Mouse (Mus musculus) cerebellum, adult 2 months (tissue): ENCODE data around the gene Spr. TPM values are rescaled to one million over a fixed set of nuclear protein-coding genes. Genes with fewer than 3 reads are reported as not detected.
"Not testable (repeated sequence)": the region's sequence is repeated elsewhere in the genome, so short reads cannot be mapped to it uniquely, and the experiment has no call there.

Source experiments
- DNase-seq, 2 experiments: peaks; one replicate each; pipeline ENCODE4 v3.0.0; 2021
- H3K27ac ChIP-seq: fragments of 200-500 bp; 2 replicates; pipeline ENCODE4 v1.5.1; 2012; ENCODE audit warnings: low read length, control low read depth, inconsistent platforms; ENCODE audit not compliant: insufficient read depth
- H3K27me3 ChIP-seq: fragments of 200-500 bp; 2 replicates; pipeline ENCODE4 v1.6.1; 2012; ENCODE audit warnings: inconsistent platforms, mild to moderate bottlenecking, low read length, moderate library complexity; ENCODE audit not compliant: control insufficient read depth, insufficient read depth
- H3K4me1 ChIP-seq: fragments of 200-500 bp; 2 replicates; pipeline ENCODE4 v1.6.1; 2011; ENCODE audit warnings: low read length; ENCODE audit not compliant: control insufficient read depth, insufficient read depth
- H3K4me3 ChIP-seq: fragments of 200-500 bp; replicated peaks from 2 replicates; pipeline ENCODE3; 2011; ENCODE audit warnings: mild to moderate bottlenecking, low read depth, low read length, control low read depth; ENCODE audit not compliant: insufficient read depth
- CTCF ChIP-seq: fragments of 200-500 bp; IDR thresholded peaks from 2 replicates; pipeline ENCODE4 v1.5.1; 2011; ENCODE audit warnings: low read depth, mild to moderate bottlenecking, control low read depth, low read length, moderate library complexity, borderline replicate concordance; ENCODE audit not compliant: insufficient read depth
- POLR2A ChIP-seq: fragments of 200-500 bp; IDR thresholded peaks from 2 replicates; pipeline ENCODE4 v1.6.1; 2011; ENCODE audit warnings: low read length, control low read depth, borderline replicate concordance; ENCODE audit not compliant: insufficient read depth
- WGBS: fragments of 180-500 bp; shearing (Covaris S2); methylation state at CpG from one replicate; pipeline ENCODE4 v1.1.7; 2018; 5-methylcytosine and 5-hydroxymethylcytosine counted together
- polyA plus RNA-seq: library from polyadenylated mRNA; depleted of rRNA; stranded (reverse); fragments of >200 nt; gene quantifications from 2 replicates; pipeline ENCODE4 v1.2.3, GENCODE M21; 2012

The Spr gene
- polyA plus RNA-seq, 1 experiment = 26.9 TPM

- H3K27me3 ChIP-seq = no peaks in the 10 kb centered on the region
- no peak overlapping the region for H3K27ac ChIP-seq
- 69% methylated on average over 3 of the region's 3 CpGs for WGBS
- no peaks in the 10 kb centered on the region for H3K4me1 ChIP-seq
- TF ChIP-seq POLR2A (no peak), CTCF (no peak)
- no peak overlapping the region for H3K4me3 ChIP-seq
- DNase-seq = no peak
These were observed 6.9 kb upstream of the Spr start for GRCm38 (mm10) chr6:85144466-85144865.

DNA sequence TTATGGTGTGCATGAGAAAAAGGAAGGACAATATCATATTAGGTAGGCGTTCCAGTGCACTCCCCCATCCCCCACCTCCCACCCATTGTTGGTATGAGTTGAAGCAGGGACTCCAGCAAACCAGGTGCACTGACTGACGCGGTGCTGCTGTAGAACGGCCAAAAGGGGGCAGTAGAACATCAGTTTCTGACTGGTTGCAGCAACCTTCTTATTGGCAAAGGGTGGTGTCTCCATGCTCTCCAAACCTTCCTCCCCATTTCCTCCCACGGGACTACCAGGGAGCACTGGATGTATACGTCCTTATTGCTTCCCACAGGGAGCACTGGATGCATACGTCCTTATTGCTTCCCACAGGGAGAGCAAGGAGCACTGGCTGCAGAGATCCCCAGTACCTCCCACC is 3.4 kb upstream of the Spr start:
- H3K4me1 ChIP-seq, H3K4me3 ChIP-seq, H3K27ac ChIP-seq, H3K27me3 ChIP-seq: not testable (repeated sequence)
- 9% methylated on average over 7 of the region's 7 CpGs for WGBS
- DNase-seq = peak; percentile 36 to 41
- peak; percentile 54 for TF ChIP-seq CTCF

DNA sequence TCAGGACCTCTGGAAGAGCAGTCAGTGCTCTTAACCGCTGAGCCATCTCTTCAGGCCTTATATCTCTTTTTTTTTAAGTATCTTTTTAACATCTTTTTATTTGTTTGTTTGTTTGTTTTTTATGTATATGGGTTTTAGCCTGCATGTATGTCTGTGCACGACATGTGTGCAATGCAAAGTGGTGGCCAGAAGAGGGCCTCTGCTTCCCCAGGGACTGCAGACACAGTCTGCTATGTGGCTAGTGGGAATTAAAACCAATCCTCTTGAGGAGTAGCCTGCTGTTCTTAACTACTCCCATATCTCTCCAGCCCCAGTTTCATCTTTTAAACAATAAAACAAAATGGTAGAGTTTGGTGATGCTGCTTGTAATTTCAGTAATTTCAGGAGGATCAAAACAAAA is 2.0 kb upstream of the Spr start:
- WGBS = 96% methylated on average over 2 of the region's 2 CpGs
- DNase-seq = no peak
- TF ChIP-seq CTCF (no peak), POLR2A (no peak)
- Histone ChIP-seq H3K4me3 (no peak overlapping the region), H3K4me1 (no peaks in the 10 kb centered on the region), H3K27ac (no peak overlapping the region), H3K27me3 (no peaks in the 10 kb centered on the region)

DNA sequence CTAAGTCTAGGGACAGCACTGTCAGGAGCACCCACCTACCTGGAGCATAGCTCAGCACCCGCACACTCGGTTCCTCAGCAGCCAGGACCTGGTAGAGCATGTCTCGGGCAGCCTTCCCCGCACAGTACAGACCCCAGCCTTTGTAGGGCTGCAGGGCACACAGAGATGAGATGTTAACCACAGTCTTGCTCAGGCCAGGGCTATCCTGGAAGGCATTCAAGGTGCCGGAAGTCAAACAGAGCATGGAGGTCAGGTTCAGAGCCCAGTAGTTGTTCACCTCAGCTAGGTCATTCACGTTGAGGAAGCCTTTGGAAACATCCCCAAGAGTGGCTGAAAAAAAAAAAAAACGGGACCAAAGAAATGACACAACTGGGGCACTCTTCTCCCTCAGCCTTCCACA is 782 bp downstream of the Spr start:
- not testable (repeated sequence) for H3K4me1 ChIP-seq, H3K27ac ChIP-seq
- 57% methylated on average over 7 of the region's 7 CpGs for WGBS

DNA sequence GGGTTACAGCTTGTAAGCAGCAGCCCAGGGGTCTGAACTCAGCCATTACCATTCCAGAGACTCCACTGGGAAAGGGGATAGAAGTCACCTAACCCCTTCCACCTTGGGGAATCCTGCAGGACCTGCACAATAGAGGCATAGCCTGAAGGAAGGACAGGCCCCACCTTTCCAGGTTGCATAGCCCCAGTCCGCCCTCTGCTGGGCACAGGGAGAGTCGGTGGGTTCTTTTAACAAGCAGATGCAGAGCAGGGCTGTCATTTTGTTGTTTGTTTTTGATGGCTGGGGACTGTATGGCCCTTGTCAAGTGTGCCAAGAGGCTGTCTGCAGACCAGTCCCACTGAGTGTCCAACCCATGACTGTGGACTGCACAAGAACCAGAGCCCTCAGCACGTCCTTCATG is 4.8 kb downstream of the Spr start:
- peak; percentile 54; the same call in 1 of the 2 replicates for TF ChIP-seq CTCF
- H3K4me1 ChIP-seq, H3K4me3 ChIP-seq, H3K27ac ChIP-seq, H3K27me3 ChIP-seq: not testable (repeated sequence)
- DNase-seq = peak; percentile 36 to 48
- WGBS = 48% methylated on average over 3 of the region's 3 CpGs

More for the DNA sequence above, 782 bp downstream of the Spr start:
- H3K4me3 ChIP-seq = peak overlapping the region; percentile 73
- not testable (repeated sequence) for H3K27me3 ChIP-seq, DNase-seq

- not testable (repeated sequence) for H3K27ac ChIP-seq, H3K27me3 ChIP-seq, H3K4me3 ChIP-seq, H3K4me1 ChIP-seq, DNase-seq
- 90% methylated on average over 3 of the region's 3 CpGs for WGBS
These were observed 5.3 kb downstream of the Spr start for GRCm38 (mm10) chr6:85132237-85132636.

DNA sequence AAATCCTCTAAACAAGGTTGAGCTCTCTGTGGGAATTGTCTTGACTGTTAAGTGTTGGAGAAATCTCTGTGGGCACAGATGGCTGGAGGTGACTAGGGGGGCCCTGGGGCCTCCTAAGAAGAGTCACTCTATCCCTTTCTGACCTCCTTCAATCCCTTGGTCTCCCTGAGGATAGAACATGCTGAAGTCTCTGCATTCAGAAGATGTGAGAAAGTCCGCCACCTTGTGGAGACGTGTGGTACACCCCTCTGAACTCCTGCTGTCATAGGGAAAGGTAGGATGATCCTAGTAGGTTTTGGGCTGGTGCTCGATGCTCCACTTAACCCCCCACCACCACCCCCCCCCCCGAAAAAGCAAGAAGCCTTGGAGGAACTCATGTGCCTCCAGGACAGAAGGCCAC is 5.9 kb downstream of the Spr start:
- DNase-seq = peak; percentile 67 to 78

GRCm38 (mm10) chr6:85117545-85118511 is 19.7 kb downstream of the Spr start:
- H3K27ac ChIP-seq, H3K27me3 ChIP-seq, H3K4me1 ChIP-seq, H3K4me3 ChIP-seq: not testable (repeated sequence)
- DNase-seq = peak; percentile 48 to 55
- whole genome bisulfite sequencing = 37% methylated on average over 11 of the region's 11 CpGs
- peak; percentile 76 for TF ChIP-seq CTCF

More for the DNA sequence above, 5.9 kb downstream of the Spr start:
- Histone ChIP-seq H3K4me1 (no peaks in the 10 kb centered on the region), H3K4me3 (no peak overlapping the region), H3K27me3 (no peaks in the 10 kb centered on the region), H3K27ac (no peak overlapping the region)
- peak; percentile 83 for TF ChIP-seq CTCF
- no peak for TF ChIP-seq POLR2A
- 3% methylated on average over 4 of the region's 4 CpGs for WGBS
